Mouse (Mus musculus) T-helper 2 cell (primary cell): ENCODE measurements at regions not wholly inside any gene's neighbourhood (a gene's known extent, or its start where the extent isn't known, plus 50 kb on each side); places are given as distances from the start of the nearest gene placed in this dataset.

Experiments used
- in situ Hi-C: fragments of 300-600 bp; cut with MboI, MseI; formaldehyde crosslinking; loops from one replicate; pipeline ENCODE4 v1.15.1; 2025; ENCODE audit warnings: high pct_unique_total_duplicates

DNA sequence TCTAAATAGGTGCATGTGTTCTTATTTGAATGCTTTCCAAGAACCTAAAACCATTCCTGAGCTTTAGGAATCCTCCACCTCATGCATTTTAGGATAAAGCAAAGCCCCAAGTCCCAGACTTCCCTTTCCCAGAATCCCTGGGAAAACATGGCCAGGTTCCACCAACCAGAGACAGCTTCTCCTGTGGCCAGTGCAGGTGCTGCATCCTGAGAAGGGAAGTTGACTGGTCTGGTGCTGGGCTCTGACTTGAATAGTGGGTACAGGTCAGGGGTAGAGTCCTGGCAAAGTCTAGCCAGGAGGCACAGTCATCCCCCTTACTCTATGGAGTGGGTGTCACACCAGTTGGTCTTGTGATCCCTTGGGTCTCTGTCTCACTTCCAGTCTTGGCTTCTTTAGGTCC is 166.6 kb upstream of the Agap1 start:
- in situ Hi-C loops, result loop anchor here (25.0 kb wide), 1 partner anchor 1101 kb away; no protein-coding TSS in a partner anchor

DNA sequence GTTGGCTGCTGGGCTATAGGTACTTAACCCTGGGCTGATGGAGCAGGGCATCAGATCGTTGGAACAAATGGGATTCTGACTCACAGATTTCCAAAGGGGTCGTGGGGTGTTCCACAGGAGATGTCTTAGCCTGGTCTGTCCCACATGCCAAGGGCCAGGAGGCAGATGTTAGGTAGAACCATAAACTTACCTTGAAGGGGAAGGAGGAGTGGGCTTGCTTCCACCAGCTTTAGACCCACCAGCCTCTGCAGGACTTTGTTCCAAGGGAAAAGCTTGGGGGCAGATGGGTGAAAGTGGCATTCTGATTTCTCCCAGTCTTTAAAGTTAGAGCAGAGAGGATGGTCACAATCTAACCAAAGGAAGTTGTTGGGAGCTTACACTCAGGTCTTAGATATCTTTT is 165.7 kb upstream of the Agap1 start:
- in situ Hi-C loops, result loop anchor here (25.0 kb wide), 1 partner anchor 1102 kb away; no protein-coding TSS in a partner anchor

- in situ Hi-C loops, result loop anchor here (25.0 kb wide), 1 partner anchor 1109 kb away; no protein-coding TSS in a partner anchor
Observed at GRCm38 (mm10) chr1:89296691-89297090, 157.9 kb upstream of the Agap1 start.

DNA sequence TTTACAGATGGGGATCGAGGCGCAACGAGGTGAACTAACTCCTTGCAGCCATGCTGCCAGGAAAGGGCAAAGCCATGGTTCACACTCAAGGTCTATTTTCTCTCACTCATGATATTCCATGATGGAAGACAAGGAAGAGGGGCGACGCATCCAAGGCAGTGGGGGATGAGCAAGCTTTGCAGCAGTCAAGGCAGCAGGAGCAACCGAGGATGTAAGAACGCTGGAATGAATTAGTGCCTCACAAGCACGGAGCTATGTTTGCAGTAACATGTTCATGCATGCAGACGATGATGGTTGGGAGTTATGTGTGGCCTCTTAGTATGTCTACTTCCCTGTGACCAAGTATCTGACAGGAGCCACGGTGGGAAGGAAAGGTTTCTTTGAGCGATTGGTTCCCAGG is 156.8 kb upstream of the Agap1 start:
- in situ Hi-C loops, result loop anchor here (25.0 kb wide), 1 partner anchor 1110 kb away; no protein-coding TSS in a partner anchor

DNA sequence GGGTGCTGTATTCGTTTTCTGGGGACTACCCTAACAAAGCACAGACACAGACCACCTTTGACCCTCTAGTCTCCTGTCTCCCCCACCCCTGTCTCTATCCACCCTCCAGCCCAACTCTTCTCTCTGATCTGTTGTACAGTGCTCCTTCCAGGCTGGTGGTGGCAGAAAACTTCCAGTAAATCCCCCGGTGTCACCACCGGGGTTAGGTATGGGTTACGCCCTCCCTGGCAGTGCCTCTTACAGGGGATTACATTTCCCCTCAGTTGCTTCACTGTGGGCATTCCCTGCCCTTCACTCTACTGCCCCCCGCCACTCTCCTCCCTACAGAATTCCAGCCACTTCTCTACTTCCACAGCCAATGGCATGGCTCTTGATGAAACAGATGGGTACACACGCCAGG is 153.5 kb upstream of the Agap1 start:
- in situ Hi-C loops, result no loop called here

DNA sequence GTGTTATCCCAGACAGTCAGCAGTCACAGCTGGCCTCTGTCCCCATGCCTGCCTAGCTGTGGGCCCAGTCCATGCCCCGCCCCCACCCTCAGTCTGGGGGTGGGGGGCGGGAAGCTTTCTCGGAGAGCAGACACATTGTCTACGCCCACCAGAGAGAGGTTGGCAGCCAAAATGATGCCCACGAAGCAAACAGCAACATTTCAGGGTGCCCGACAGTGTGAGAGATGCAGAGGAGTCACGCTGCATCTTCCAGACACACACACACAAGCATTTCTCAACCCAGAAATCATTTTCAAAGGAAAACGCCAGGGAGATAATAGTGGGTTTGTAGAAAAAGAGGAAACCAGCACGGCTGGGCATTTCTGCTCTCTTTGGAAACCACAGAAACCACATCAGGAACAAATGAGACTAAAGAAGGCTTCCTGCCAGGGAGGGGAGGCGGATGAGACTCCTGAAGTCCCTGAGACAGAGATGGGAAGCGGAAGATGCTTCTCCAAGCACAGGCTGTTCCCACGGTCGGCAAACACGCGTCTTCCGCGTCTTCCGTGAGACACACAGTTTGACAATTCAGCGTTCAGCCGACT is 152.1 kb upstream of the Agap1 start:
- in situ Hi-C loops, result no loop called here

- in situ Hi-C loops, result no loop called here
Observed at GRCm38 (mm10) chr1:89305171-89305570, 149.4 kb upstream of the Agap1 start.

GRCm38 (mm10) chr1:89308788-89309187 is 145.8 kb upstream of the Agap1 start:
- in situ Hi-C loops, result no loop called here

DNA sequence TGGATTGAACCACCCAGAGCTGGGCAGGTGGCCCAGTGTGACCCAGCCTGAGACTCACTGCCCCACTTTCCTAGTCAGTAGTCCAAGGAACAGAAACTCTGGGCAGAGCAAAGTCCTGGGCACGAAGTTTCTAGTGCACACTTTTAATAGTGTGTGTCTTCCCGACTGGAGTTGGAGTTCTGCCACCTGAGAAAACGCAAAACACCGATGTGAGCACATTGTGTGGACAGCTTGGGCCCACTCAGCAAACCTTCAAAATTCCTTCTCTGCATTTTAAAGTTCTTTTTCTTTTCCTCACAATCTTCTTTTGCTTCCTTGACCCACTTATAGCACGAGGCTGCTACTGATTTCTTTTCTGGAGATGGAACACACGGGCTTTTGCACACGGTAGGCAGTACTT is 141.5 kb upstream of the Agap1 start:
- in situ Hi-C loops, result no loop called here

GRCm38 (mm10) chr1:89317897-89318296 is 136.7 kb upstream of the Agap1 start:
- in situ Hi-C loops, result no loop called here

DNA sequence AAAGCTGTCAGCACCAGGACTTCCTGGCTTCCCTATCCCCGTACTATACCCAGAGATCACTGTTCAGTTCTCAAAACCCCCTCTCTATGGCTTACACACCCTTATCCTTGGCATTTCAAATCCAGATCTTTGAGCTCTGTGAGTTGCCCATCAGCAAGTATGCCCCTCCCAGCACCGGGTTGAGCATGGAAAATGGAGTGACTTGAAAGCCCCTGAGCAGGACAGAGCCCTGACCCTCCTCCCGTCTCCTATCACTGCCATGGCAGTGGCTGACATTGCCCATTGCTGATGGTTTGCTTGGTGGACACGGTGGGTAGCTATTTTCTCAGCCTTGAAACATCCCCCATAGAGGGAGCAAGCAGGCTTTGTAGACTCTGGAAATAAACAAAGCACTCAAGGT is 135.9 kb upstream of the Agap1 start:
- in situ Hi-C loops, result no loop called here

DNA sequence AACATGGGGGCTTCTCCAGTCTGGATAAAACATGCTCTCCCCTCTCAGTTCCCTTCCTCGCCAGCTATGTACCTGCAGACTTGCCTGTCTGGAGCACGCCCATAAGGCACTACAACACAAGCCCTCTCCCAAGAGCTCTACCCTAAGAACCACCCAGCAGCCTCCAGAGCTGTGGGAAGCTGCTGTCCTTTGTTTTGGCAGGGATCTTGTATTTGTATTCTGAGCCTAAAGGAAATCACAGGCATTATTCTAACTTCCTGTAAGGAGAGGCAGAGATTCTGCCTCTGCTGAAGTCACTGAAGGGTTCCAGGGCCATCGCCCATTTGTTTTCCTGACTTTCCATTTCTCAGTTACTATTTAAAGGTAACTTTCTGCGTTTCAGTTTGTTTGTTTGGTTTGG is 132.0 kb upstream of the Agap1 start:
- in situ Hi-C loops, result loop anchor here (10.0 kb wide), 1 partner anchor 1222 kb away; no protein-coding TSS in a partner anchor

- in situ Hi-C loops, result loop anchor here (10.0 kb wide), 1 partner anchor 1222 kb away; no protein-coding TSS in a partner anchor
Observed at GRCm38 (mm10) chr1:89323091-89323490, 131.5 kb upstream of the Agap1 start.

GRCm38 (mm10) chr1:89331352-89331751 is 123.3 kb upstream of the Agap1 start:
- in situ Hi-C loops, result no loop called here

DNA sequence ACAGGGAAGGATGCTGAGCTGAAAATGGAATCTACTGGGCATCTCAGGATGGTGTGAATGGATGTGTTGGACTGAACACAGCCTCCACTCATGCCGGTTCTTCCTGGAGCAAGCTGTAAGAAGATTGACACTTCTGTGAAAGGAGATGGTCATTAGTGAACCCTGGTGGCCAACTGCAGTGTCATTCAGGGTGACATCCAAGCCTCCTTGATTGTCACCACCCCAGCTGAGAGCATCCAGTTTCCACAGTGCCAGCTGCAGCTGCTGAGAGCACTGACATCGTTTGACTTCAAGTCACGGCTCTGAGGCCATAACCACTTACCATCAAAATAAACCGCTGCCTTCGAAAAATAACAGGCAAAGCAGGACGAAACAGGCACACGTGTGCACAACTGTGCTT is 121.9 kb upstream of the Agap1 start:
- in situ Hi-C loops, result no loop called here

GRCm38 (mm10) chr1:89337861-89338260 is 116.7 kb upstream of the Agap1 start:
- in situ Hi-C loops, result no loop called here

- in situ Hi-C loops, result no loop called here
Observed at GRCm38 (mm10) chr1:89342794-89343193, 111.8 kb upstream of the Agap1 start.

DNA sequence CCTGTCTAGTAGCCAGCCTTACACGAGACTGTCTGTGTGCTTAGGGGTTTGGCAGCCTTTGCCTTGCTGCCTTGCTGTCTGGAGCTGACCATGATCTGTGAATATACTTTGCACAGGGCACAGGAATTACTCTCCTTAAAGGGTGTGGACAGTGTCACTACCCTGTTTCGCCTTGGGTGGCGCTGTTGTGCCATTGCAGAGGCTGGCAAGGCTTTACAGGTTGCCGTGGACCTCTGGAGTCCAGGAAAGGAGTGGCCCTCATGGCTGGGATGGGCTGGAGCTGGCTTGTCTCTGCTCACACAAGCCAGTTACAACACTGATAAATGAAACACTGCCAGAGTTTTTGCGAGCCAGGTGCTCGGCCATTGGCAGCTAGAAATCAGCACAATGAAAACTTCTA is 110.1 kb upstream of the Agap1 start:
- in situ Hi-C loops, result no loop called here

- in situ Hi-C loops, result no loop called here
Observed at GRCm38 (mm10) chr1:89347341-89347740, 107.3 kb upstream of the Agap1 start.

GRCm38 (mm10) chr1:89352936-89353335 is 101.7 kb upstream of the Agap1 start:
- in situ Hi-C loops, result no loop called here

- in situ Hi-C loops, result no loop called here
Observed at GRCm38 (mm10) chr1:89359257-89359656, 95.3 kb upstream of the Agap1 start.

GRCm38 (mm10) chr1:89364547-89365305 is 89.9 kb upstream of the Agap1 start:
- in situ Hi-C loops, result no loop called here

DNA sequence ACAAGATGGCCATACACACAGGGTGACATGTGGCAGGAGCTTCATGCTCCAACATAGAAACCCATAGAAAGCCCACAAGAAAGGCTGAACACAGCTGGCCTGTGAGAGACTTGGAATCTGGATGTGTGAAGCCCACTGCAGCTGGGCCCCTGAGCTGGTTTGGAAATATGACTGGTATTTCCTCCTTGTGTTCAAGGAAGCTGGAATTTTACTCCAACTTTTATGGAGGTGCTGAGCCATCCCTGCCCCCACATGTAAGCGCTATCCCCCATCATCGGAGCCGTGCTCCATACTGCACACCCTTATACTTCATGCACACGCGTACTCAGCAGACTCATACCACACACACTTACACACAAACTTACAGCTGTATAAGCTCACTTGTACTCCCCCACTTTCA is 87.7 kb upstream of the Agap1 start:
- in situ Hi-C loops, result no loop called here
